Mouse (Mus musculus): ENCODE data around the gene Zfp691.

DNA sequence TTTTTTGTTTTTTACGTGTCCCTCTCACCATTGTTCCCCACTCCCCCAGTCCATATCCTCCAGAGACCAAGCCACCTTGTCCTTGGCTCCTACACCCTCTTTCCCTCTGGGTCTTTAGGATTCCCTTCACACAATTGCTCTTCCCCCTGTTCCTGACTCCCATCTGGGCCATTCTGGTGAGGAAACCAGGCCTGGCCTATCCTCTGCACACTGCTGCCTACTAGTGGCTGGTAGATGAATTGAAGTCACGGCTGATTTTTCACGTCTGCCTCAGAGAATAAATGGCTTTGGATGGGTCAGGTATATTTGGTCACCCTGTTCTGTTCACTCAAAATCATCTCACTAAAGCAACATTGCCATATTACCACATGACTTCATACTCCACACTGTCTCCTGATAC lies 33.9 kb downstream of the Zfp691 start:
- TF ChIP-seq POLR2A (IDR thresholded peaks at IDR 0.05; ENCODE audit: control insufficient read depth, low read depth, low read length) (no peak), CTCF (IDR thresholded peaks at IDR 0.05; ENCODE audit: control insufficient read depth, insufficient read depth, insufficient replicate concordance, low read depth, low read length) (peak; percentile 78; the same call in 1 of the 2 replicates)
